Mouse (Mus musculus) layer of hippocampus, postnatal 14 days (tissue): ENCODE measurements at regions not wholly inside any gene's neighbourhood (a gene's known extent, or its start where the extent isn't known, plus 50 kb on each side); places are given as distances from the start of the nearest gene placed in this dataset.

Experiments
- DNase-seq, 2 experiments: peaks; one replicate each; pipeline ENCODE4 v3.0.0; 2021 to 2022; ENCODE audit warnings: low spot score in 2 of 2, mixed read lengths in 1 of 2

GRCm38 (mm10) chr9:61520136-61520535, 148.0 kb downstream of the Tle3 start:
- DNase-seq: peak in 1 of 2 experiments; percentile 71

- DNase-seq: no peak
Observed at GRCm38 (mm10) chr9:61517906-61518305, 145.7 kb downstream of the Tle3 start.

- DNase-seq: no peak
Observed at GRCm38 (mm10) chr9:61511436-61511835, 139.3 kb downstream of the Tle3 start.

GRCm38 (mm10) chr9:61510217-61510893, 138.2 kb downstream of the Tle3 start:
- peak; percentile 49 to 79 for DNase-seq

DNA sequence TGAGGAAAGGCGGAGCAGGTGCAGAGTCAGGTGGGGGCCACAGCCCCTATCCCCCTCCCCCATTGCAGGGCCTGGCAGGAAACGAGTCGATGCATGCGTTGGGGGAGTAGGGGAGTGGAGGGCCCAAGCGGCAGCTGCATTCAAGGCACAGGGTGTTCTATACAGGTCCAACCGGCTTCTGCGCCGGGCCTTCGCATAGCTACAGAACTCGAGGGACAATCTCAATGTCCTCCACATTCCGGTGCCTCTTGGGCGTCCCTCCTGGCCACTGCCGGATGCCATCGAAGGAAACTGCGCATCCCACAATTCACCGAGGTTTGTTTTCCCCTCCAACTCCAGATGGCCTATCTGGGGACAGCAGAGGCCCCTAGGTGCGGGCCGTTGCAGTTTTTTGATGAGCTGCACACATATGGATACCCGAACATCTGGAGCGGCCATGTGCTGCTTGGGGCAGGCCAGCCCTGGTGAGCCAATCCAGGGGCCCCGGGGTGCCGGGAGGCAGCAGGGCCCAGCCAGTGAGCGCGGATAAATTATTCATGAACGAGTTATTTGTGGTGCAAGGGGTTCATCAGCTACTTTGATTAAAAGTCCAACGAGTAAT, 137.5 kb downstream of the Tle3 start:
- peak in 1 of 2 experiments; percentile 26 for DNase-seq

DNA sequence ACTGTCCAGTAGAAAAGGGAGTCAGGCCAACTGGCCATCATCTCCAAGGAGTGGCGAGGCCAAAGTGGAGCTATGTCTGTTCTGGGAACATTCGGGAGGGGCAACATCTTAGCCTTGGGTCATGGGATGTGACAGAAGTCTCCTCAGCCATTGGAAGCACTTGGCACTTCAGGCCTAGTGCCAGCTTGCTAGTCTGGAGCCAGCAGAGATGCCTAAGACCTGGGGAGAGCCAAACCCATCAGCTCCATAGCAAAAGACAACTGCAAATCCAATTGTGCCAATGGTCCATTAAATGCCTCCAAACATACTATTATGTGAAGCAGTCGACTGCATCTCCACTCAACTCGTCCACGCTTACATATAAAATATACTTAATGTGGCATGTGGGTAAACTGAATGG, 136.9 kb downstream of the Tle3 start:
- no peak for DNase-seq

GRCm38 (mm10) chr9:61500851-61501250, 128.7 kb downstream of the Tle3 start:
- DNase-seq: no peak

- no peak for DNase-seq
Observed at GRCm38 (mm10) chr9:61492896-61493295, 120.7 kb downstream of the Tle3 start.

DNA sequence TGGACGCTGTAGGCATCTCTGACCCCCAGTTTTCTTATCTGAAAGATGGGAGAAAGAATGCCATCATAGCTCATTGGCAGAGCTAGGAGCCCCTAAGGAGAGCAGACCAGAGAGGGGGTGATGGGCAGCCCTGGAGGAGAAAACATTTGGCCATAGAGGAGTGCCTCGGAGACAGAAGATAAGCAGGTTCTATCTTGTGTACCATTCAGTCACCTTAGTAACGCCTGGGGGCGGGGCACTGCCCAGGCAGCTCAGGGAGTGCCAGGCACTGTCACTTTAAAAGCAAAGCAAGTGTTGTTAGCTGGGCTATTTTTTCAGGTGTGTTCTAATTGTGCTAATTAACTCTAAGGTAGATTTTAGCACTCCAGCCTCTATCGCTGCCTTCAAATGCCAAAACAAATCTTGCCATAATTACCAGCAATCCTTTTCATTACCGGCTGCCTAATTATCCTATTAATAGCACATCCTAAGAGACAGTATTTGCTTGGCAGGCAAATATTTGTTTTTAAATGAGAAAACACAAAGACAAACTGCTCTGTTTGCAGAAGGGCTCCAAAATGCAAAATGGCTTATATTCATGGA, 119.1 kb downstream of the Tle3 start:
- DNase-seq: no peak

DNA sequence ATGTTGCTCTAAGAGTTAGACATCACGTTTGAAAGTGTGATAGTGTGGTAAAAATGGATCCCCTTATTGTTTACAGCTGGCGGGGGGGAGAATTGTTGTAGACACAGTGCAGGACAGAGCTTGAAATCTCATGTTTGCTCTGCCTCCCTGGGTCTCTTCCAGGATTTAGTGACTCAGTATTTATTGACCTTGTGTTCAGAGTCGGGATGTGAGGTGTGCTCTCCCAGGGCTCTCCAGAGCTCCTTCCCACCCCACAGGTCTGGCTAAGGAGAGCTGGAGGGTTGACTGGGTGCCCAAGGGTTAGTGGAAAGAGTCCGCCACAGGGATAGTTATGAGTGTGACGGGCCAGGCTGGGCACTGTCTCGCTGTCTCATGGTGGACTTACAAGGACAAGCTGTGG, 117.8 kb downstream of the Tle3 start:
- DNase-seq: no peak

DNA sequence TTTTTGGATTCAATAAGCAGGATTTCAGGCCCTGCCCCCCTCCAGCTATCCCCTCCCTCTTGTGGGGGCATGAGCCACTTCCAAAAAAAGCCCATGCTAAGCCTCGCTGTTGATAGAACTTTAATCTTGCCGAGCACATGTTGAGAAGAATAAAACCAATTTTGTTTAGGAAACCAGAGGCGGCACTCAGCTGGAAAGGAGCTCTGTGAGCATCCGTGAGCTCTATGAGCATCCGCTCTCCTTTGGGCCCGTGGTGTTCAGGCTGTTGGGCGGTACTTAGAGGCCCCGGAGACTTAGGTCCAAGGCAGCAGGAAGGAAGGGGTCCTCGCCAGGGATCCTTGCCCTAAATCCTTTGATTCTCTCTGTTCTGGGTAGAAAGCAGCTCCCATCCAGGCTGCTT, 117.0 kb downstream of the Tle3 start:
- no peak for DNase-seq

DNA sequence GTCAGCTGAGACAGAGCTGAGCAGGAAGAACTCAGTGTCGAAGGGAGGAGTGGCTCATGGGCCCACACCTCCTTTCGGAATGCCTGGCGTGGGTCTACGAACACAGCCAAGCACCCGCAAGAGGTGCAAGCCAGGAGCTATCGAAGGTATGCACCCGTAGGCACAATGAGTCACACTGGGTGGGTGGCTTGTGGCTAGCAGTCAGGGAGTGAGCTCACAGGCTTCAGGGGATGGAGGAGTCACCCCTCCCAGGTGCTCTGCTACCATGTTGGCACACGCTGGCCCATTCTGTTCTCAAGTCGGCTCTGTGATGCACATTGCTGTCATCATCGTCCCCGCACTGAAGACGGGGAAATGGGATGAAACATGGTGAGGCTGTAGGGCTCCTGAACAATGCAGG, 115.7 kb downstream of the Tle3 start:
- DNase-seq: no peak

DNA sequence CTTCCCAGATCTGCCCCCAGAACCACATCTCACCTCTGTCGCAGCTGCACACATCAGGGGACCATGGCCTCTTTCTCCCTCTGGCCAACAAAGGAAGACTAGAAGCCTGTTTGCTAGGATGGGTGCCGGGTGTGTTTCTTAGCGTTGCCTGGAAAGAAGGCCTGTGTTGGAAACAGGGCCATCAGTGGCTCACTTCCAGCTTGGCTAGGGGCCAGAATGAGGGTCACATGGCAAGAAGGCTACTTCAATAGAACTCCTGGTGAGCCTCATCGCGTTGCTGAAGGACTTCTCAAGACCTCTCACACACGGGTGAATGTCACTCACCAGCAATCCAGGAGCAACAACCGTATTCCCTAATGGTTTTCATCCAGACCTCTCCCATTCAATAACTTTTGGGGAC, 115.0 kb downstream of the Tle3 start:
- DNase-seq: peak in 1 of 2 experiments; percentile 43

GRCm38 (mm10) chr9:61484391-61484790, 112.2 kb downstream of the Tle3 start:
- DNase-seq: no peak

DNA sequence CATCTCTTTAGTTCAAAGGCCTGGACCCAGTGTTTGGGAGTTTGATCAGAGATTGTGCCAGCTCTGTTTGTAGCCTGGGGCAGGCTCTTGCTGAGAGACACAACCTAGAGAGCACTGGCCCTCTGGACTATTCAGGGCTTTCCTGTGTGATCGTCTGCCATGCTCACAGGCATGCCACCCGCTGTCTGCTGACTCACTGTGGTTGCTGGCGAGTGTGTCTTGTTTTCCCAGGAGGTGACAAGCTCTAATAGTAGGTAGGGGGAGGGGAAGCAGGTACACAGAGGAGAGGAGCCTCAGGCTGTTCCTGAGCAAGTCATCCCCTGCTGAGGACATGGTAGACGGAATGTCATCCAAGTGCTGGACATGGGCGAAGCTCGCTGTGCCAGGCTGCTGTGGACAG, 107.5 kb downstream of the Tle3 start:
- no peak for DNase-seq

DNA sequence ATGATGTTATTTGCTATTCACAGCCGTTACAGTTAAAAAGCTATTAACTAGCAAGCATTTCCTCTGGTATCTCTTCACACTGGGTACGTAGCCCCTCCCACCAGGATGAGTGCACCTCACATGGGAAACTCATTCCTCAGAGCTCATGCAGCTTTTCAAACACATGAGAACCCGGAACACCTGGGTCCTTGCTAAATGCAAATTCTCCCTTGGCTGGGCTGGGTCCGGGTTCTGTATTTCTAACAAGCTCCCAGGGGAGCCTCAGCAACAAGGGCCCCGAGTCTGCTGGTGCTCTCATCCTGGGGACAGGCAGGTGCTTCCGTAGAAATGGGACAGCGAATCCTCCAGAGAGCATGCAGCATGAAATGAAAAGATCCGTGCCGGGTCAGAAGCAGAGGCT, 106.7 kb downstream of the Tle3 start:
- DNase-seq: no peak

- no peak for DNase-seq
Observed at GRCm38 (mm10) chr9:61476351-61476750, 104.2 kb downstream of the Tle3 start.

DNA sequence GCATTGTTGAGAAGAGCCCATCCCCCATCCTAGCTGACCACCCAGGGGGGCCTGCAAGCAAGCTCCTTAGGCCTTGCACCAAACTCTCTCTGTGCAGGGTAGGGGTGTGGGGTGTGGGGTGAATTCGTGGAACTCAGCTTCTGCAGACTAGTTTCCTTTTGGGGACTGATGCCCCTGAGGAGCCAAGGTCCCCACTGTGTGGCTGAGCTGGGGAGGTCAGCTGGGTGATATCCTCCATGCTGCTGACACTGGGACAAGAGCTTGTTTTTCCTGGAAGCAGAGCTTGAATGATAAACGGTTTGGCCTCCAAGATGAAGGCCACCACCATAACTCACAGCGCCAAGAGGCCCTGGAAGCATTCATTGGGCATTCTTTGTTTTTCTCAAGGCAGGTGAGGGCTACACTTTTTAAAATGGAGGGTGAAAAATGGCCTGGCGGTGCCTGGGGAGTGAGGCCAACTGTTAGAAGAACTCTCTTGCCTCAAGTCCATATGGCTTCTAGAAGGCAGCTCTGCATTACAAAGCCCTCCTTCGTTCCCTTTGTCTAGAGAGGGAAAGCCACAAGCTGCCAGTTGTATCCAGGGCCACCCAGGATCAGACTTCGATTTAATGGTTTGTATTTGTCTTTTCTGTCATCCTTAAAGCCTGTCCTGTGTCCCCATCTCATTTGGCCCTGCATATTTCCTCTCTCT, 98.8 kb downstream of the Tle3 start:
- no peak for DNase-seq

- no peak for DNase-seq
Observed at GRCm38 (mm10) chr9:61468897-61469509, 96.8 kb downstream of the Tle3 start.

DNA sequence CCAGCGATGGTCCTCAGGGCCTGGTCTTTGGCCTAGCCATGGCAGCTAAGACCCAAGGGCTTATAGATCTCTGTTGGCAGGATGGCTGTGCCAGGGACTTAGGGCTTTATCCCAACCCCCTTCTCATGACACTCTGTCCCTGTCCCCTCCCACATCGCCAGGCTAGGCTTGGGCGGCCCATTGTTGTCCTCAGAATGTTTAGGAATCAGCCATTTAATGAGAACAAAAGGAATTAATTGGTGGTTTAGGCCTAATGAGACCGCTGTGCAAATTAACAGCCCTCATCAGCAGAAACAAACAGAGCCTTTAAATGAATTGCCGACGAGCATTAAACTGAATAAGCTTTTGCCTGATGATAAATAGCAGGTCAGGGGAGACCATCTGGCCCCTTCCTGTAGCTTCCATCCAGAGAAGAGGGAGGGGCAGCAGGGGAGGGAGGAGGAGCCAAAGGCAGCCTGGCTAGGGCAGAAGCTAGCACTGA, 96.2 kb downstream of the Tle3 start:
- peak in 1 of 2 experiments; percentile 50 for DNase-seq
